Mouse (Mus musculus): ENCODE measurements around the gene Ralgps1.

DNA sequence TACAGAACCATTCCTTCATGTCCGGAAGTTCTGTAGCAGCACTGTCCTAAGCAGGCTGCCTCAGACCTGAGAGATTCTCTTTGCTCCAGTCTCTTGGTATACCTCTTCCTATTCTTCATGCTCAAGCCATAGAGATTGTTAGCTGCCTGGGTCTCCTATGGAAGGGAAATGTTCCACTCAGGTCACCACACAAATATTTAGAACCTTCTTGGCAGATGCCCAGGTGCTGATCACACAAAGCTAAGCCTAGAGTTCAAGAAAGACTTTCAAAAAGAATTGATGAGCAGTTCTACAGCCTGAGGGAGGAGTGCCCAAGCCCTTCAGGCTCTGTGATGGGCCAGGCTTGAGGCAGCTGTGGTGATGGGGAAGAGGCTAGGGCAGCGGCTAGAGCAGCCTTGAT is 242.3 kb downstream of the Ralgps1 start:
- no peak for TF ChIP-seq CTCF (IDR thresholded peaks at IDR 0.05; ENCODE audit: low read depth)
- no peak for TF ChIP-seq EP300 (optimal IDR thresholded peaks at IDR 0.05)
